9 mouse cellular contexts compared by ENCODE assay signal in the genomic region with DNA sequence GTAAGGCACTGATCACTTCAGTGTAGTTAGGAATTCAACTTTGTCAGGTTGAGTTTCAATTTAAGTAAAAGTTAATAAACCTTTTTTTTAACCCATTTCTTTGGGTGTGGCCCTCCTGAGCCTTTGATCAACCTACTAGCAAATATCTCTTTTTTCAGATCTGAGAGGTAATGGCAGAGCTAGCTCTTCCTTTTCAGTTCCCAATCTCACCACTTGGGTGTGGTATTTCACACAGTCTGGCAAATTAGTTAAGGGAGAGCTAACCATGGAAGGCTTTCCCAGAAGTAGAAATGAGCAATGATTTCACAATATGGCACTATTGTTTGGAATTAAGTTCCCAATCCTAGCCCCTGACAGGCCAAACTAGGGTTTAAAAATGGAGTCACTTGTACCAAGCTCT. TPM values are rescaled to one million over a fixed set of nuclear protein-coding genes. Genes with fewer than 3 reads are reported as not detected.
DNase-seq lines count a peak whose midpoint lies in the region; ATAC-seq and TF ChIP-seq lines count a peak whose summit lies in the region.
"Had no signal": no experiment of that assay in that cellular context is flagged by ENCODE, and none has a peak within 500 bp of the region (broad histone marks: within the 10 kb centered on the region; RNA-seq: fewer than 3 reads in every experiment).

No protein-coding gene starts in this region.

- H3K4me1 ChIP-seq in forebrain, embryonic 14.5 days (ENCODE audit: control insufficient read depth, insufficient read depth, low read length) = no peaks in the 10 kb centered on the region
- no peaks in the 10 kb centered on the region for H3K4me1 ChIP-seq in forebrain, embryonic 13.5 days
- H3K4me1 ChIP-seq in lung, adult 2 months (ENCODE audit: control insufficient read depth, insufficient read depth, low read length) = no peaks in the 10 kb centered on the region
- H3K4me1 ChIP-seq: neural tube, embryonic 13.5 days had no signal

- no peak overlapping the region for H3K4me2 ChIP-seq in forebrain, embryonic 14.5 days (ENCODE audit: low read length)
- no peak overlapping the region for H3K4me2 ChIP-seq in forebrain, embryonic 13.5 days
- H3K4me2 ChIP-seq: neural tube, embryonic 13.5 days had no signal

- H3K4me3 ChIP-seq in forebrain, embryonic 14.5 days (ENCODE audit: low read depth, low read length) = no peak overlapping the region
- no peak overlapping the region for H3K4me3 ChIP-seq in forebrain, embryonic 13.5 days
- H3K4me3 ChIP-seq in lung, adult 2 months (replicated peaks; ENCODE audit: extremely low read depth, low read depth, low read length) = no peak overlapping the region
- H3K4me3 ChIP-seq: neural tube, embryonic 13.5 days had no signal

- no peak for TF ChIP-seq POLR2A in lung, adult 2 months (IDR thresholded peaks at IDR 0.05; ENCODE audit: borderline replicate concordance, extremely low read depth, low read depth, low read length)
- no peak for TF ChIP-seq POLR2A in brain, embryonic 14.5 days (IDR thresholded peaks at IDR 0.05; ENCODE audit: borderline replicate concordance, extremely low read depth, insufficient read depth, insufficient read length, poor library complexity, severe bottlenecking)

- H3K27me3 ChIP-seq in forebrain, embryonic 14.5 days (replicated peaks; ENCODE audit: control insufficient read depth, insufficient read depth, low read length) = no peaks in the 10 kb centered on the region
- H3K27me3 ChIP-seq in forebrain, embryonic 13.5 days = no peaks in the 10 kb centered on the region
- H3K27me3 ChIP-seq: neural tube, embryonic 13.5 days had no signal

- 0 out of 2 replicates have a peak, but pooled peaks have one; percentile 46 for ATAC-seq in forebrain, embryonic 14.5 days
- ATAC-seq in forebrain, embryonic 13.5 days = no peak

- intact Hi-C loops in gastrocnemius, postnatal 14 days (cut with DNase I; ENCODE audit: low total_unique reads) = no loop called here

- DNase-seq in forebrain, embryonic 14.5 days (ENCODE audit: low spot score) = peak; percentile 68
- no peak for DNase-seq in lung, adult 2 months
- DNase-seq in lung, postnatal 14 days = no peak
- peak; percentile 66 for DNase-seq in brain, embryonic 14.5 days (ENCODE audit: low read depth)
- DNase-seq in retina, adult 2 months (ENCODE audit: low read depth, low spot score) = peak; percentile 4
- no peak for DNase-seq in testis, postnatal 14 days (ENCODE audit: low spot score)
- no peak for DNase-seq in gastrocnemius, postnatal 14 days

- TF ChIP-seq CTCF in lung, adult 2 months (IDR thresholded peaks at IDR 0.05; ENCODE audit: insufficient read depth, low read length) = peak; percentile 12; the same call in 1 of the 2 replicates
- TF ChIP-seq CTCF in brain, embryonic 14.5 days (IDR thresholded peaks at IDR 0.05; ENCODE audit: borderline replicate concordance, extremely low read depth, insufficient read depth, insufficient read length) = peak; percentile 52; the same call in 1 of the 2 replicates

- no peaks in the 10 kb centered on the region for H3K9me3 ChIP-seq in forebrain, embryonic 14.5 days (replicated peaks; ENCODE audit: control insufficient read depth, low read length)
- H3K9me3 ChIP-seq in forebrain, embryonic 13.5 days (replicated peaks) = no peaks in the 10 kb centered on the region
- H3K9me3 ChIP-seq: neural tube, embryonic 13.5 days had no signal

- H3K36me3 ChIP-seq in forebrain, embryonic 14.5 days (ENCODE audit: control insufficient read depth, insufficient read depth, low read length) = no peaks in the 10 kb centered on the region
- no peaks in the 10 kb centered on the region for H3K36me3 ChIP-seq in forebrain, embryonic 13.5 days (ENCODE audit: poor library complexity, severe bottlenecking)
- H3K36me3 ChIP-seq: neural tube, embryonic 13.5 days had no signal

- no peak overlapping the region for H3K27ac ChIP-seq in forebrain, embryonic 14.5 days (ENCODE audit: low read depth, low read length)
- no peak overlapping the region for H3K27ac ChIP-seq in forebrain, embryonic 13.5 days
- H3K27ac ChIP-seq: neural tube, embryonic 13.5 days had no signal

- no peak overlapping the region for H3K9ac ChIP-seq in forebrain, embryonic 14.5 days (ENCODE audit: low read length)
- no peak overlapping the region for H3K9ac ChIP-seq in forebrain, embryonic 13.5 days
- H3K9ac ChIP-seq: neural tube, embryonic 13.5 days had no signal

RNA-seq across cellular contexts. Expression of a gene that starts 13.3 kb away (rescaled TPM):
- polyA plus RNA-seq in forebrain, embryonic 14.5 days (2014; fragmentation: Nextera tagmentation; extraction: Ambion mirVana) = 1.2 and 1.4 TPM in 2 replicates
- 0.58 and 0.64 TPM in 2 replicates for polyA plus RNA-seq in forebrain, embryonic 13.5 days (2015; fragmentation: Nextera tagmentation; extraction: Ambion mirVana)
- 3.4 and 6.2 TPM in 2 replicates for polyA plus RNA-seq in lung, adult 2 months (2012; rRNA removed)
- 0.68 and 0.98 TPM in 2 replicates for polyA plus RNA-seq in brain, embryonic 14.5 days (2012; rRNA removed)
- 1 to 10 TPM; 1.1 to 1.4 TPM for total RNA-seq in gastrocnemius, postnatal 14 days (2021)

RNA-seq across cellular contexts. Expression of a gene that starts 59.2 kb away (rescaled TPM):
- polyA plus RNA-seq in forebrain, embryonic 14.5 days (2014; fragmentation: Nextera tagmentation; extraction: Ambion mirVana) = 0.22 TPM in 2 replicates
- polyA plus RNA-seq in forebrain, embryonic 13.5 days (2015; fragmentation: Nextera tagmentation; extraction: Ambion mirVana) = 0.10 and 0.11 TPM in 2 replicates
- 0.25 and 0.54 TPM in 2 replicates for polyA plus RNA-seq in lung, adult 2 months (2012; rRNA removed)
- 0.06 and 0.12 TPM in 2 replicates for polyA plus RNA-seq in brain, embryonic 14.5 days (2012; rRNA removed)
- total RNA-seq in gastrocnemius, postnatal 14 days (2021) = not detected

Comparison
In these comparisons a context has a peak if more than half of its experiments do, and no peak if none do; other contexts are left out.
1. DNase-seq: peak in forebrain, embryonic 14.5 days (single experiment), brain, embryonic 14.5 days (single experiment) and retina, adult 2 months (single experiment); none in lung, adult 2 months (single experiment), lung, postnatal 14 days (single experiment), testis, postnatal 14 days (single experiment) and gastrocnemius, postnatal 14 days (single experiment).